Mouse (Mus musculus) left cerebral cortex, adult 11 months (tissue): ENCODE data around the gene Gm26602.

Experiments
- DNase-seq: peaks from one replicate; pipeline ENCODE4 v3.0.0; 2022; ENCODE audit warnings: low spot score

The Gm26602 gene

GRCm38 (mm10) chr10:79959847-79960601 lies 49.4 kb downstream of the Gm26602 start, which contains the start of gene Wdr18:
Wdr18 (plus strand) TSS chr10:79960152.
- peak; percentile 99 for DNase-seq
